Mouse (Mus musculus): Measurements from ENCODE around the gene Ccsap. TPM values are rescaled to one million over a fixed set of nuclear protein-coding genes. Genes with fewer than 3 reads are reported as not detected.
A peak's percentile ranks its signal among the peaks of the same experiment; 100 is the strongest.

Gene Ccsap
- polyA plus RNA-seq, 1 experiment from 2014 or later, result 11.7 TPM

DNA sequence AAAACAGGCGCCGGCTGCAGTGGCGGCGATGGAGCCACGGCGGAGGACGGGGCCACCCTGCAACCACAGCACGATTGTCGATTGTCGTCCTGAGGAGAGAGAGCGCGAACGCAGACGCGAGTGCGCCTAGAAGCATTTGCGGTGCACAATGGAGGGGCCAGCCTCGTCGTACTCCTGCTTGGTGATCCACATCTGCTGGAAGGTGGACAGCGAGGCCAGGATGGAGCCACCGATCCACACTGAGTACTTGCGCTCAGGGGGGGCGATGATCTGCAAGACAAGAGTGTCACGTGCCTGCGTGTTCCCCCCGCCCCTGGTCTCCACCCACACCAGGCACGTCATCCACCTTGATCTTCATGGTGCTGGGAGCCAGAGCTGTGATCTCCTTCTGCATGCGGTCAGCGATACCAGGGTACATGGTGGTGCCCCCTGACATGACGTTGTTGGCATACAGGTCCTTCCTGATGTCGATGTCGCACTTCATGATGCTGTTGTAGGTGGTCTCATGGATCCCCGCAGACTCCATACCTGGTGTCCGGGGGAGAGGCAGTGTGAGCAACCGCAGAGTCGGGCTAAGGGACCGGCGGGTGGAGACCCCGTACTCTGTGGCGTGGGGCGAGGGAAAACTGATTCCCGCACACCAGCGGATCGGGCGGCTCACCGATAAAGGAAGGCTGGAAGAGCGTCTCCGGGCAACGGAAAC lies 32.0 kb upstream of the Ccsap start:
- WGBS, result under 1% methylated on average over 49 of the region's 49 CpGs
- Histone ChIP-seq H3K9me3 (no peaks in the 10 kb centered on the region), H3K27me3 (peaks cover 83% of the 10 kb centered on the region), H3K4me2 (peak overlapping the region; percentile 73), H3K36me3 (replicated peaks) (no peaks in the 10 kb centered on the region), H3K4me3 (replicated peaks) (peak overlapping the region; percentile 39), H3K4me1 (peaks cover 17% of the 10 kb centered on the region), H3K27ac (no peak overlapping the region), H3K9ac (peak overlapping the region; percentile 49; the same call in 1 of the 2 replicates)
- peak; percentile 64 for ATAC-seq (ENCODE audit: low FRiP score)

- no peaks in the 10 kb centered on the region for H3K36me3 ChIP-seq (replicated peaks)
- peak overlapping the region; percentile 39 for H3K4me3 ChIP-seq (replicated peaks)
- H3K4me2 ChIP-seq, result peak overlapping the region; percentile 73
- H3K9me3 ChIP-seq, result no peaks in the 10 kb centered on the region
- peaks cover 17% of the 10 kb centered on the region for H3K4me1 ChIP-seq
- H3K27me3 ChIP-seq, result peaks cover 82% of the 10 kb centered on the region
- no peak overlapping the region for H3K27ac ChIP-seq
- H3K9ac ChIP-seq, result 0 out of 2 replicates have a peak overlapping the region, but pooled peaks have one; percentile 49
- 2% methylated on average over 11 of the region's 11 CpGs for WGBS
- ATAC-seq (ENCODE audit: low FRiP score), result no peak
Measured at GRCm38 (mm10) chr8:123891271-123891670, 31.3 kb upstream of the Ccsap start.

DNA sequence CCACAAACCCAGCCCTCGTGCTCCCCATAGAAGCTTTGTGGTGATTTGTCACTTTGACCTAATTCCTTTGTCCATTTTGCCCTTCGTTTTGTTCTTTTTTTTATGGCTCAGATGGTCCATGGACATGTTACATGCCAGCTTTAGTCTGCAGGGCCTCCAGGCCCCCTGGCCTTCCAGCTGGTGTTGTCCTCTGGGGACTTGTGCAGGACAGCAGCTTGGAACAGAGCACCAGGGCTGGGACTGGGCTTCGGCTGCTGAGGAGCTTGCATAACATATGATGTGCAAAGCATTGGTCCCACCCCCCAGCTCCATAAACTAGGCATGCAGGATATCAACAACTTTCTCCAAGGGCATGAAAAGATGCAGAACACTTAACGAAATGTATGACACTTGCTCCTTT lies 29.8 kb upstream of the Ccsap start:
- H3K36me3 ChIP-seq (replicated peaks), result no peaks in the 10 kb centered on the region
- ATAC-seq (ENCODE audit: low FRiP score), result no peak
- H3K4me1 ChIP-seq, result peaks cover 23% of the 10 kb centered on the region
- H3K27me3 ChIP-seq, result peaks cover 77% of the 10 kb centered on the region
- no peak overlapping the region for H3K27ac ChIP-seq
- H3K4me2 ChIP-seq, result no peak overlapping the region
- 72% methylated on average over 4 of the region's 4 CpGs for WGBS
- no peak overlapping the region for H3K9ac ChIP-seq
- H3K4me3 ChIP-seq (replicated peaks), result no peak overlapping the region
- H3K9me3 ChIP-seq, result no peaks in the 10 kb centered on the region

GRCm38 (mm10) chr8:123887956-123888355 lies 27.9 kb upstream of the Ccsap start:
- no peaks in the 10 kb centered on the region for H3K9me3 ChIP-seq
- H3K4me2 ChIP-seq, result no peak overlapping the region
- H3K36me3 ChIP-seq (replicated peaks), result no peaks in the 10 kb centered on the region
- no peak overlapping the region for H3K9ac ChIP-seq
- H3K4me3 ChIP-seq (replicated peaks), result no peak overlapping the region
- H3K27ac ChIP-seq, result no peak overlapping the region
- WGBS, result 90% methylated on average over 2 of the region's 2 CpGs
- peaks cover 31% of the 10 kb centered on the region for H3K4me1 ChIP-seq
- peaks cover 64% of the 10 kb centered on the region for H3K27me3 ChIP-seq
- no peak for ATAC-seq (ENCODE audit: low FRiP score)

- Histone ChIP-seq H3K4me2 (no peak overlapping the region), H3K4me1 (peaks cover 24% of the 10 kb centered on the region), H3K27ac (no peak overlapping the region), H3K27me3 (peaks cover 56% of the 10 kb centered on the region), H3K9me3 (no peaks in the 10 kb centered on the region), H3K9ac (no peak overlapping the region), H3K36me3 (replicated peaks) (no peaks in the 10 kb centered on the region), H3K4me3 (replicated peaks) (no peak overlapping the region)
- ATAC-seq (ENCODE audit: low FRiP score), result no peak
- 93% methylated on average over 4 of the region's 4 CpGs for WGBS
Measured at GRCm38 (mm10) chr8:123887163-123887562, 27.2 kb upstream of the Ccsap start.

- Histone ChIP-seq H3K4me3 (replicated peaks) (no peak overlapping the region), H3K27me3 (peaks cover 35% of the 10 kb centered on the region), H3K4me2 (peak overlapping the region; percentile 33), H3K9me3 (no peaks in the 10 kb centered on the region), H3K36me3 (replicated peaks) (no peaks in the 10 kb centered on the region), H3K27ac (peak overlapping the region; percentile 57), H3K4me1 (peaks cover 14% of the 10 kb centered on the region), H3K9ac (peak overlapping the region; percentile 29)
- 4% methylated on average over 13 of the region's 14 CpGs for WGBS
- peak; percentile 87 for ATAC-seq (ENCODE audit: low FRiP score)
Measured at GRCm38 (mm10) chr8:123884721-123885565, 24.9 kb upstream of the Ccsap start.

- Histone ChIP-seq H3K9me3 (no peaks in the 10 kb centered on the region), H3K4me2 (no peak overlapping the region), H3K4me3 (replicated peaks) (no peak overlapping the region), H3K9ac (no peak overlapping the region), H3K27ac (no peak overlapping the region), H3K4me1 (peaks cover 14% of the 10 kb centered on the region), H3K36me3 (replicated peaks) (no peaks in the 10 kb centered on the region), H3K27me3 (peaks cover 23% of the 10 kb centered on the region)
- no peak for ATAC-seq (ENCODE audit: low FRiP score)
- whole genome bisulfite sequencing, result 69% methylated on average over 4 of the region's 4 CpGs
Measured at GRCm38 (mm10) chr8:123883094-123883493, 23.1 kb upstream of the Ccsap start.

- no peaks in the 10 kb centered on the region for H3K36me3 ChIP-seq (replicated peaks)
- peaks cover 14% of the 10 kb centered on the region for H3K4me1 ChIP-seq
- 75% methylated on average over 2 of the region's 2 CpGs for WGBS
- no peak overlapping the region for H3K4me2 ChIP-seq
- no peak for ATAC-seq (ENCODE audit: low FRiP score)
- H3K9me3 ChIP-seq, result no peaks in the 10 kb centered on the region
- H3K27me3 ChIP-seq, result peaks cover 23% of the 10 kb centered on the region
- H3K4me3 ChIP-seq (replicated peaks), result no peak overlapping the region
- H3K27ac ChIP-seq, result no peak overlapping the region
- H3K9ac ChIP-seq, result no peak overlapping the region
Measured at GRCm38 (mm10) chr8:123882412-123882811, 22.4 kb upstream of the Ccsap start.

GRCm38 (mm10) chr8:123880821-123881350 lies 20.9 kb upstream of the Ccsap start:
- Histone ChIP-seq H3K4me2 (no peak overlapping the region), H3K36me3 (replicated peaks) (no peaks in the 10 kb centered on the region), H3K27me3 (peaks cover 15% of the 10 kb centered on the region), H3K27ac (no peak overlapping the region), H3K4me1 (peaks cover 14% of the 10 kb centered on the region), H3K4me3 (replicated peaks) (no peak overlapping the region), H3K9ac (no peak overlapping the region), H3K9me3 (no peaks in the 10 kb centered on the region)
- 58% methylated on average over 4 of the region's 4 CpGs for WGBS
- no peak for ATAC-seq (ENCODE audit: low FRiP score)

GRCm38 (mm10) chr8:123880271-123880670 lies 20.3 kb upstream of the Ccsap start:
- H3K4me3 ChIP-seq (replicated peaks), result no peak overlapping the region
- H3K4me1 ChIP-seq, result peaks cover 13% of the 10 kb centered on the region
- H3K36me3 ChIP-seq (replicated peaks), result no peaks in the 10 kb centered on the region
- no peak overlapping the region for H3K27ac ChIP-seq
- peaks cover 11% of the 10 kb centered on the region for H3K27me3 ChIP-seq
- 66% methylated on average over 10 of the region's 10 CpGs for WGBS
- no peak overlapping the region for H3K4me2 ChIP-seq
- no peak for ATAC-seq (ENCODE audit: low FRiP score)
- no peaks in the 10 kb centered on the region for H3K9me3 ChIP-seq
- no peak overlapping the region for H3K9ac ChIP-seq

- WGBS, result 81% methylated on average over 2 of the region's 2 CpGs
- Histone ChIP-seq H3K4me2 (no peak overlapping the region), H3K9me3 (no peaks in the 10 kb centered on the region), H3K9ac (no peak overlapping the region), H3K27ac (no peak overlapping the region), H3K27me3 (no peaks in the 10 kb centered on the region; the same call in none of the 2 replicates), H3K4me3 (replicated peaks) (no peak overlapping the region), H3K36me3 (replicated peaks) (no peaks in the 10 kb centered on the region), H3K4me1 (no peaks in the 10 kb centered on the region)
- no peak for ATAC-seq (ENCODE audit: low FRiP score)
Measured at GRCm38 (mm10) chr8:123877865-123878264, 17.9 kb upstream of the Ccsap start.

GRCm38 (mm10) chr8:123874324-123874723 lies 14.3 kb upstream of the Ccsap start:
- Histone ChIP-seq H3K4me3 (replicated peaks) (no peak overlapping the region), H3K27me3 (no peaks in the 10 kb centered on the region), H3K4me2 (no peak overlapping the region), H3K9ac (no peak overlapping the region), H3K4me1 (no peaks in the 10 kb centered on the region), H3K36me3 (replicated peaks) (no peaks in the 10 kb centered on the region), H3K27ac (no peak overlapping the region), H3K9me3 (no peaks in the 10 kb centered on the region)
- WGBS, result 84% methylated on average over 11 of the region's 11 CpGs
- ATAC-seq (ENCODE audit: low FRiP score), result no peak

All from forebrain, embryonic 12.5 days (tissue).